10 mouse cellular contexts compared by ENCODE assay signal in genomic region chr4:46029552-46029951, GRCm38 (mm10). TPM values are rescaled to one million over a fixed set of nuclear protein-coding genes. Genes with fewer than 3 reads are reported as not detected.
DNase-seq lines count a peak whose midpoint lies in the region; ATAC-seq and TF ChIP-seq lines count a peak whose summit lies in the region.
"Had no signal": no experiment of that assay in that cellular context is flagged by ENCODE, and none has a peak within 500 bp of the region (broad histone marks: within the 10 kb centered on the region; RNA-seq: fewer than 3 reads in every experiment).

No protein-coding gene starts in this region.

- no peak overlapping the region for H3K27ac ChIP-seq in left cerebral cortex, adult 2 months
- H3K27ac ChIP-seq: embryonic facial prominence, embryonic 13.5 days; limb, embryonic 13.5 days had no signal

- no peak for ATAC-seq in cerebellum, adult (ENCODE audit: insufficient number of reproducible peaks, low FRiP score, low TSS enrichment)

- intact Hi-C loops in left cerebral cortex, adult 2 months (cut with DNase I), result loop anchor here (5.0 kb wide), 1 partner anchor 87 kb away; no protein-coding TSS in a partner anchor

- TF ChIP-seq CTCF in left cerebral cortex, adult 2 months (IDR thresholded peaks at IDR 0.05), result peak; percentile 41

- no peak overlapping the region for H3K4me3 ChIP-seq in left cerebral cortex, adult 2 months
- H3K4me3 ChIP-seq: embryonic facial prominence, embryonic 13.5 days; limb, embryonic 13.5 days had no signal

- peak; percentile 76 to 77 for DNase-seq in cerebellum, postnatal 10 days
- DNase-seq in left cerebral cortex, adult 2 months (ENCODE audit: extremely low spot score in 1 of 2, low spot score in 2 of 2), result no peak
- no peak for DNase-seq in left cerebral cortex, adult 8-10 months (ENCODE audit: low spot score in 2 of 2)
- DNase-seq in embryo, embryonic 10.5 days (ENCODE audit: low spot score), result peak; percentile 71
- peak; percentile 73 for DNase-seq in lung, postnatal 10 days
- DNase-seq in spleen, adult 12 weeks (ENCODE audit: low spot score), result no peak
- DNase-seq in frontal cortex, postnatal 25 days (ENCODE audit: low spot score in 2 of 2), result no peak

RNA-seq across cellular contexts. Expression of gene Tmod1, which starts 9.2 kb away (rescaled TPM):
- 10 to 100 TPM; 45.5 to 49.1 TPM for total RNA-seq in left cerebral cortex, adult 2 months (2021)
- 10 to 100 TPM; 51.9 to 57.0 (median 53.7) TPM for total RNA-seq in left cerebral cortex, adult 8-10 months (2022)

Comparison
In these comparisons a context has a peak if more than half of its experiments do, and no peak if none do; other contexts are left out.
1. DNase-seq: peak in cerebellum, postnatal 10 days (2 of 2), embryo, embryonic 10.5 days (single experiment) and lung, postnatal 10 days (single experiment); none in left cerebral cortex, adult 2 months (0 of 2), left cerebral cortex, adult 8-10 months (0 of 2), spleen, adult 12 weeks (single experiment) and frontal cortex, postnatal 25 days (0 of 2).